Mouse (Mus musculus): ENCODE data around the gene Car12.
"Not testable (repeated sequence)": the region's sequence is repeated elsewhere in the genome, so short reads cannot be mapped to it uniquely, and the experiment has no call there.

Gene Car12

DNA sequence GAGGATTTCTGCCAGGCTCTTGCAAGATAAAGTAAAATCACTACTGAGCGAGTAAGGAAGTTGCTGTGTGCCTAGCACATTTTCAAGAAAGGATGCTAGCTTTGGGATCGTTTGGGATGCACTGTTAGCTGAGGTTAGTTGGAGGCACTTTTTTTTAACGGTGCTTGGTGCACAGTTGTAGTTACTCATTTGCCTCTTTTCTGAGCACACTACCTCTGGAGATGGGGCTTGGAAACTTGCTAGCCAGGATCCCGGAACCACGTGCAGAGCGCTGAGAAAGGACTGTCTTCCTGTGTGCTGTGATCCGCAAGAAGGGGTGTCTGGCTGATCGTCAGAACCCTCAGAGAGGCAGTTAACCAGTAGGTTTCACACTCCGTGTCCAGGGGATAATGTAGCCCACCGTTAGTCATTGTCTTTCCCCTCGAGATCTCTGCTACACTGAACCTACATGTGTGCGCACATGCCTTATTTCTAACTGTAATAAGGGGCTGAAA lies 583 bp downstream of the Car12 start:
- DNase-seq: no peak

DNA sequence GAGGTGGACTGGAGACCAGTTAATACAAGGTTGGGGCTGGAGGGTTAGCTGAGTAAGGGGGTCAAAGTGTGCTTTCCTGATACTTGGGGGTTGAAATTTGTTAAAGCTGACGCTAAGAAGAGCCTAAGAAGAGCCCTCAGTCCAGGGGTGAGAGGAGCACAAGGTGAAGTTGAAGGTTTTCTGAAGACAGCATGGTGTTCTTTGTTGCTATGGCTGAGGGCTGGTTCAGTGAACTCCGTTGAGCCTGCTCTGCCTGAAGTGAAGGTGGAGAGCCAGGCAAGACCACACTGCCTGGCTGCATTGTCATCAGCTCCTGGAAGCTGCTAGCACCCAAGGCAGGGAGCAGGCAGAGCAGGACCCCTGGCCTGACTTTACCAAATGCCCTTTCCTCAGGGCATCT lies 1.9 kb downstream of the Car12 start:
- peak; percentile 15 for DNase-seq

DNA sequence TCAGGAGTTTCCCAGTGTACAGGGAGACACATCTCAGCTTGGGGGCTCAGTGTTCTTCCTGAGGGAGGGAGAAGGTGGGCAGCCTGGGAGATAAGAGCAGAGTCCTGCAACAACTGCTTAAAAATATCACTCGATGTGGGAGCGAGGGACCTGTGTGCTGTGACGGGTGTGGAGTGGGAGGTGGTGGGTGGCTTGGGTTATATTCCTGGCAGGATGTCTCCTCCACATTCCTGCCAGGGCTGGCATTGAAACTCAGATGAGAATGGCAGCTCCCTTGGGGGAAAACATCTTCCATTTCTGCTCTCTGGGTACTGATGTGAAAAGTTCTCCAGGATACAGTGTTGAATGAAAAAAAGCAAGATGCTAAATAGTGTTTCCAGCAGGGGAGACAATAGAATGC lies 3.0 kb downstream of the Car12 start:
- DNase-seq: no peak

DNA sequence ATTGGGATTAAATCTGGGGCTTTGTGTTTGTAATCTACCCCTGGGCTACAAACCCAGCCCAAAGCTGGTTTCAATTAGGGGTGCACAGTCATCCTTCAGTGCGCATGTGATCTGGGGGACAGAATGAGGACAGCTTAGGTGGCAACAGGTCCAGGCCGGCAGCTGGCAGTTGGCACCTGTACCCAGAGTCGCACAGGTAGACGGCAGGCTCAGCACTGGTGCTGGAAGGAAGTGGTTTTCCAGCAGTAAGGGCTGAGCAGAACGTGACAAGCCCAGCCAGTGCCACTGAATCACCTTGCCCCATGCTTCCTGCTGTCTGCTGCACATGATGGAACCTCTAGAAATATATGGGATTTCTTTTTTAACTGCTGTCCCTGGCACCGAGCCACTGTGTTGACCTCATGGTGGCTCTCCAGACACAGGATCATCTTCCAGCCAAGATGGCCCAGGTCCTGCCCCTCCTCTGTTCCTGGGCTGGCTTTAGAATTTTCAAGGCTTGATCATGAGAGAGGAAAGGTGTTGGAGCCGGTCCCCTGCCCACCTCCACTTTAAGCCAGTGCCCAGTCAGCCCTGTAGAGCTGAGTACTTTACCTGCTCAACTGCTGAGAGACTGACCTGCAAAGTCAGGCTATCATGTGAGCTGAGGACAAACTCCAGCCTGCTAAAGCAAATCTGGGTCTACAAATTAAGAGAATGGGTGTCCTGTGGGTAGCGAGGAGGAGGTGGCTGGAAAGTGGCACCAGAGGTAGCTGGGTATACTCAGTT lies 7.4 kb downstream of the Car12 start:
- DNase-seq: no peak

DNA sequence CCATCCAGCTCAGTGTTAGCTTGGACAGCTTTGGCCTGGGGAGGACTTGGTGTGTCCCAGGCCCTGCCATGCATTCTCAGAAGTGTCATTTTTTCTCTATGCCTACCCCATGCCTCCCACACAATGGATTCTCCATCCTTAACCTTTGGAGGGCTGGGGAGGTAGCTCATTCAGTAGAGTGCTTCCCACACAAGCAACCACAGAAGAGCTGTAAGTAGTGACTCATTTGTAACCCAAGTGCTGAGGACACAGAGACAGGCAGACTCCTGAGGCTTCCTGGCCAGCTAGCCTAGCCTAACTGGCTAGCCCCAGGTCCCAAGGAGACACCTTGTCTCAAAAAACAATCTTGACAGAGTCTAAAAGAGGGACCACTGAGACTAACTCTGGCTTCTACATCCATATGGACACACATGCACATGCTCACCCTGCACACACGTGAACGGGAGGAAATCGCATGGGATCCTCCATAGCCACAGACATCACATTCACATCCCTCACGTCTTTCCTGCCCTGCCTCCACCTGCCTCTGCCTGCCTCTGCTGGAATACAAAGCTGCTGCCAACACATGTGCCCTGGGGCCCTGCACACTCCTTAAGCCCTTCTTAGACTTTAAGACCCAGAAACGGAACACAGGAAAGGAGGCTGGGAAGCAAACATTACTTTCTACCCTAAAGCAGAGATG lies 8.8 kb downstream of the Car12 start:
- no peak for DNase-seq

DNA sequence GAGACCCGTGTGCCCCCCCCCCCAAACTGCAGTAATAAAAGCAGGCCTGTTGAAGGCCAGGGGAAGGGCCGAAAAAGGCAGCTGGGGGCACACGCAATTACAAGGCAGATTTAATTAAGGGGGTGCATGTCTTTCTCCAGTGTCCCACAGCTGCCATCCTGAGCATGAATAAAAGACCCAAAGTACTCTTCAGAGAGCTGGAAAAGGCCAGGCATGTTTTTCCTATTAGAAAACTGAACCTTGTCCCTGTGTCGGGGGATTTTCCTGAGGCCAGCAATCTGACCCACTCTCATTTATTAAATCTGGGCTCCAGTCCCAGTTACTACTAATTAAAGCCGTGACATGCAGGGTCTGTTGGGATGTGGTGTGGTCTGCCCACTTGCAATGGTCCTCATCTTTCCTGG lies 9.4 kb downstream of the Car12 start:
- DNase-seq: no peak

DNA sequence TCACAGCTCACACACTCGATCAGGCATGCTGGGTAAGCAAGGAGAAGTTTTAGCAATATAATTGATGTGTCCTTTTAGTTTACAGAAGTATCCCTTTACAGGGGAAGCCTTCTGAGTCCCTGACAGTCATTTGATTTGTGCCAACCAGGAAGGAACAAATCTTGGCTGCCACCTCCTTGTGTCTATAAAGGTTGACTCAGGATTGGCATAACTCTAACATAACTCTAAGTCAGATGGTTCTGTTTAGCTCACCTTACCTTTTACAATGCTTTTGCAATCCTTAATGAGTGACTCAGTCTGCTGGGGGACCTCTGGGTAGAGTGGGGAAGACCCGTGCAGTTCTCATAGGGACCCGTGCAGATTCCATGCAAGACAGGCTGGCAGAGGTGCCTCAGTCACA lies 12.1 kb downstream of the Car12 start:
- DNase-seq: no peak

DNA sequence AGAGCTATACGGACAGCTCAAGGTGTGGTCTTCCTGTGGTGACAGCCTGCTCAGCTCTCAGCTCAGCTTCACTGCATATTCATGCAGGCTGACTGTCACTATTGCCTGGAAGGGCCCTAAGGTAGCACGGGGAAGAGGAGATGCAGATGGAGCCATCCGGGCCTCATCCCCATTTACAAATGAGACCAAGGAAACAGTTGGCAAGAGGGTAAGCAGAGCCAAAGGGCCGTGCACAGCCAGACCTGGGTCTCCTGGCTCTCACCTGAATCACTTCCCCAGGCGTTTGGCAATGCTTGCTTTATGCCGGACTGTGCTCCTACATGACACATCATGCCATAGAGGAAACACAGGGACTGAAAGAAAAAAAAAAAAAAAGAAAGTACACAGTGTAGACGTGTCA lies 13.8 kb downstream of the Car12 start:
- DNase-seq: peak; percentile 81

DNA sequence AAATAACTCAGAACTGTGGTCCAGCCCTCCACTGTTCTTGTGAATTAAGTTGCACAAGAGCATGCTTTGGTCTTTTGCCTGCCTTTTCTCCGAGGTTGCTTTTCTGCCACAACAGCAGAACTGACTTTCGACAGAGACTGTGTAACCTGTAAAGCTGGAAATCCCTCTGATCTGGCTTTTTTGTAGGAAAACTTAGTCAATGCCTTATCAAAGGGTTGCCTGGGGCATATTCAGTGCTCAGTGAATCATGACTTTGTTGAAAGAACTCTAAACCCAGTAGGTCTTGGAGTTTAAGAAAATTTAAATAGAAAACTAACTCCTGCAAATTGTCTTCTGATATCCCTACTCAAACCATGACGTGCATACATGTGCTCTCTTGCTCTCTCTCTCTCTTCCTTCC lies 17.1 kb downstream of the Car12 start:
- no peak for DNase-seq

DNA sequence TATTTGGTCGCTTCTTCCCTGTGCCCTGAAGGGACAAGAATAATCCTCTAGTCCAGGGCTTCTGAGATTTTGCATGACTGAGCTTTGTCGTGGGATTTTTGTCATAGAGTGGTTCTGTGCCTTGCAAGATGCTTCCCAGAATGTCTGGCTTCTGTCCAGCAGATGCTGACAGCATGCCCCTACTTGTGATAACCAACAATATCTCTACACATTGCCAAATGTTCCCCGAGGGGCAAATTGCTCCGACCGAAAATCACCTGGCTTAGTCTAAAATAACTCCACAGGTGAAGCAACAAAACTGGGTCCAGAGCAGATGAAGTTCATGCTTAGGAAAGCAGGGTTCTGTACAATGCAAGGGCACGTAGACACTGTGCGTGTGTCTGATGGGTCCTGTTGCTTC lies 17.8 kb downstream of the Car12 start:
- DNase-seq: no peak

DNA sequence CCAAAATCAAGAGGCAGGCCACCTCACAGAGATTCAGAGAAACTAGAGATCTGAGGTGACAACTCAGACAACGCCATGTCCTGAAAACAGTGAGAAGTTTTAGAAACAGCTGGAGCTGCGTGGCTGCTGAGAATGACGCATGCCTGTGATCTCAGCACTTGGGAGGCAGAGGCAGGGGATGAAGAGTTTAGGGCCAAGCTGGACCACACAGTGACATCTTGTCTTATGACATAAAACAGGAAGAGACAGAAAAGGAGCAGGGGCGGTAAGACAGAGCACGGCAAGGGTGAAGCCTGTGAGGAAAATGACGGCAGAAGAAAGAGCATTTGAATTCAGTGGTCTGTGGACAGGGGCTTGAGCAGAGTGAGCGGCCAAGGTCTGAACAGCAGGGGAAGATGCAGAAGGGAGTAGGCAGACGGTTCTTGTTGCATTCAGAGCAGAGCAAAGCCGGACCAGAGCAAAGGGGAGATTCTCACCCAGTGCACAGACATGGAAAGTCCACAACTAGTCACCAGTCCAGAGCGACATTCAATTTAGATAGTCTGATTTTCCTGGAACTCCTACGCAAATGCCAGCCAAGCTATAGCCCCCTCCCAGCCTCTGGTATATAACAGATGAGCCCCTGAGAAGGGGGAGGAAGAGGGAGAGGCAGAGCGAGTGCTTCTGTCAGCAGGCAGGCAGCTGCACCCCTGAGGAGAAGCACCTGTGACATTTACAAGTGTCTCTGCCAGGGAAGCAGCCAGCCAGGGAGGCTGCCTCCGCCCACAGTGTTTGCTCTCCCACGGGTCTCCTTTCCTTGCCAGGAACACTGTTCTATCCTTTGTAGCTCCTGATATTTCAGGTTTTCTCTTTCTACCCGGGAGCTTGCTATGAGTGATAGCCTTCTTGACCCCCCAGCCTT lies 19.6 kb downstream of the Car12 start:
- peak; percentile 95 for DNase-seq

DNA sequence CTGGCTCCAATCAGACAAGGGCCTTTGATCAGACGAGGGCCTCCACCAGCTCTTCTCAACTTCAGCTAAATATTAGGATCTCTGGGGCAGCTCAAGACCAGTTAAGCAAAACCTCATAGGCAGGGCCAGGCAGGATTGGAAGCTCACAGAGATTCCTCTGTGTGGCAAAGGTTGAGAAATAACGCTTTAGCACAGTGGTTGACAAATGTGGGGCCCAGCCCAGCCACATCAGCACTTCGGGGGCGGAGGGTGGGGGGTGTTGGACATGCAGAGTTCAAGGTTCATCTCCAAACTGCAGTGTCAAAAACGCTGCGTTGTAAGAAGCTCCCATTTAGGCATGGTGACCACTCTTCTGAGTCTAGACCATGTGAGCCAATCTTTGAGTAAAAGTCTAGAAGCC lies 21.1 kb downstream of the Car12 start:
- DNase-seq: no peak

DNA sequence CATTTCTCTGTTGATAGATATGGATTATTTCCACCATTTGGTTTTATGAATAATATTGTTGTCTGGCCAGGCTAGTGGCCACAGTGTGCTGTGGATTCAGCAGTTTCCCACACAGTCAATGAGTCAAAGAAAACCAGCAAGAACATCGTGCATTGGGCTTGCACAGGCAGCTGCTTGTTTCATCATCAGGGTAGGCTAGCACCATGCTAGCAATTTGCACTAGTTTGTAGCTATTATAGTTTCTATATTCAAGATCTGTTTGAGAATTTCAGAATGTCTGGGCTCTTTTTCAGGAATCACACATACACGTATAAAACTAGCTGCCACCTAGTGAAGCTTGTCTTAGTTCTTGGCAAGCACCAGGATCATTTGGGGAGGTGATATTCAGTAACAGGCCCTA lies 21.6 kb downstream of the Car12 start:
- no peak for DNase-seq

DNA sequence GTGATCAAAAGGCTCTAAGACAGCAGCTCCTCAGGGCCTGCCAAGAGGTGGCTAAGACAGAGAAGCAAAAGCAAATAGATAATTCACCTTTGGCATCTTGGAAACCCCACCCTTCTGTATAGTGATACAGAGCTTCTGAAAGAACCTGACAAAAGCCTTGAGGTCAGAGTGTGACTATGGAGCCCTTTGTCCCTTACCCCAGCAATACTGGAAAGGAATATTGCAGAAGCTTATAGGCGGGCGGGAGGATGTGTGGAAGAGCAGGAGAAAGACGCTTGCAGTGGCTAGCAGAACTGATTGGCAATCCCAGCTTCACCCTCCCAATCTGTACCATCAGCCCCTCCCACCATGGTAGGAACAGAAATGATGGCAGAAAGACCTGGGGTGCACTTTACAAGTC lies 22.5 kb downstream of the Car12 start:
- DNase-seq: no peak

DNA sequence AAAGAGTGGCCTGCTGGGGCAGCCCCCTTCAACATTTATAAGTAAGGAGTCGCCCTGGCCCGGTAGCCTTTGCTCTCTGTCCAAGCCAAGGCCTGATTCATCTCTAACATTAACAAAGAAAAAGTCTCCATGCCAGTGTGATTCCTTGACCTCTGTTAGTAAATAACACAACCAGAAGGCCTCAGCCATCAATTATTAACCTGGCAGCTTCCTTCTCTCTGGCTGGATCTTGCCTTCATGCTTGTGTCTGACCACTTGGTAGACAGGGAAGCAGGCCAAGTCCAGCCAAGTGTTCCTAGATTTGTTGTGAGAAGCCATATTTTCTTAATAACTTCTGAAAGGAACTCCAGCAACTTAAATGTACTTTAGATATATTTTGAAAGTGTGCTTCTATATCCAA lies 23.1 kb downstream of the Car12 start:
- no peak for DNase-seq

DNA sequence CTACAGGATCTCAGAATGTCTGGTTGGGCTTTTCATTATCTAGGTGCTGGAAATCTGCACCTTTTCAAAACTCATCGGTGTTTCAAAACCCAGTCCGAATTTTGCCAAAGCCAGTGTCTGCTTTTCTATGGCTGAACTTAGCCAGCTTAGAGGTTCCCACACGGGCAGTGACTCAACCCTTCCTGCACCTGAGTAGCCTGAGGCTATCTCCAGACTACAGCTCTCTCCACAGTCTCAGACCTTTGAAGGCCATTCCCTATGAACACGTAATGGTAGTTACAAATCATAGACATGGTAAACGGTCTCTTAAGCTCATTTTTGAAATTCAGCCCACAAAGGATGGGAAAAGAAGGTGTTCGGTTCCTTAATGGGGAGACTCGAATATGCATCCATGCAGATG lies 26.0 kb downstream of the Car12 start:
- DNase-seq: no peak

DNA sequence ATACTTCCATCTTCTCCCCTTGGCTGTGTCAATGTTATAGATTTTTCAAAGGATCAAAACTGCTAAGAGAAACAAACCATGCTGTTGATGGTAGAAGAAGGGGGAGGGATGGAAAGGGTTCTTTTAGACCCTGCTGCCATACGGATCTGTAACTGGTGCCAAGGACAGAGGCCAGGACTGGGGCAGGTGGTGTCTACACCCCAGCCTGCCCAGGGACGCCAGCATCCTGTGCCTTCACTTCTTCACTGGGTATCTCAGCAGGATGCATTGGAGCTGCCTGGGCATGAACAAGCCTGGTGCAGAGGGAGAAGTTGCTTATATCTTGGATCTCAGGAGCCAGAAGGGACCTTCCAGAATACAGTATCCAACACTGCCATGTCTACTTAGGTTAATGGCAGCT lies 31.0 kb downstream of the Car12 start:
- DNase-seq: peak; percentile 66

DNA sequence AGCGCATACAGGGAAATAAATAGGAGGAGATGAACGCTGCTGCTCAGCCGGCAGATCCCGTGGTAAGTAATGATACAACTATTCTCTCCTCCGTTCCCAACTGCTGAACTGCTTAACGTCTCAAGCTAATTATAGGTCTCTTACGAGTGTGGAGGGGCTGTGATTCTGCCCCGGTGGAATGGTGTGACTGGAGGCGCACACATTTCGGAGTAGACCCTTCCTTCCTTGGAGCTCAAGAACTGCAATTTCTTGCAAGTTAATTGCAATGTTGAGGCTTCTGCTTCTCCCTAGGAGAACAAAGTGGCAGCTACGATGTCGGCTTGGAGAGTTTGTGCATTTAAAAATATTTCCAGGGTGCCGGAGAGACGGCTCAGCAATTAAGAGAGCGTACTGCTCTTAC lies 34.9 kb downstream of the Car12 start:
- DNase-seq: no peak

DNA sequence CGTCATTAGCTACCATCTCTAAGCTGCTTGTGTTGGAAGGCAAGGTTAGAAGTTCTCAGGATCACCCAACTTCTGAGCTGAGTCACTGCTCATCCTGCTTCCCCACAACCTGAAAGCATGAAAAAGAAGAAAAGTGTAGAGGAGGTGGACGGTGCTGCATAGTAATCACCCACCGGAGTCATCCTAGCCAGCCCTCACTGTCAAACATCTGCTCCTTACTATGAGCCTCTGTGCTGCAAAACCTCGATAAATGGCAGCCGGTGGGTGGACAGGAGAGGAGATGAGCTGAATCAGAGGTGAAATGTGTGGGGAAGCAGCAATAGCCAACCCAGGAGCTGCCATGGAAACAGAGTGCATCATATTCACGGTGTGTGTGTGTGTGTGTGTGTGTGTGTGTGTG lies 39.4 kb downstream of the Car12 start:
- no peak for DNase-seq

DNA sequence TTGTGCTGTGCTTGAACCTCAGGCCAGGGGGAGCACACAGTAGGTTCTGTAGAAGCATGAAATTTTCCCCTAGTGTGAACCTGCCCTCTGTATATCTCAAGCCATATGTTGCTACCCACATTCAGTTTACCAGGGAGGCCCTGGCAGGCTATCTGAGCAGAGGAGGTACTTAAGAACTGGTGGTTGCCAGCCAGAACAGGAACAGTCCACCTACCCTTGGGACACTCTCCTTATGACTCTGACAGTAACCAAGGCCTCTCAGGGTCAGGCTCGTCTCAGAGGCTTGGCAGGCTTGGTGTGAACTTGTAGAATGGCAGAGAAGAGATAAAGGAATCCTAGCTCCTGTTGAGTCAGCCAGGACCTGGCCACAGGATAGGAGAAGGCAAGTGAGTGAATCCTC lies 47.5 kb downstream of the Car12 start:
- no peak for DNase-seq

DNA sequence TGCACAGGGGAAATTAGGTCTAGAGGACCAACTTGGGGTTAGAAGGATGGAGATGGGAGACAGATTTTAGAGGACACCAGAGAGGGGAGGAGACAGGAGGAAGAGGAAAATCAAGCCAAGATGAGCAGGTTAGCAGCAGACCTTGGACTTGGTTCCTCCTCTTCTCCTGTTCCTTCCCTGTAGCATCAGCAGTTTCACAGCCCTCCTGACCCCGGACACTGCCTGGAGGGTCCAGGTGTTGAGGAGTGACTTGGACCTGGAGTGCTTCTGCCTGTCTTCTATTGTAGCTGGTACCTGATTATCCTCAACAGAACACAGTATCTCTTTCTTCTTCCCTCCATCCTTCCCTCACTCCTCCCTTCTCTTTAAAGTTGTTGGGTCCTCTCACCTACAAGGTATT lies 55.2 kb downstream of the Car12 start:
- no peak for DNase-seq

DNA sequence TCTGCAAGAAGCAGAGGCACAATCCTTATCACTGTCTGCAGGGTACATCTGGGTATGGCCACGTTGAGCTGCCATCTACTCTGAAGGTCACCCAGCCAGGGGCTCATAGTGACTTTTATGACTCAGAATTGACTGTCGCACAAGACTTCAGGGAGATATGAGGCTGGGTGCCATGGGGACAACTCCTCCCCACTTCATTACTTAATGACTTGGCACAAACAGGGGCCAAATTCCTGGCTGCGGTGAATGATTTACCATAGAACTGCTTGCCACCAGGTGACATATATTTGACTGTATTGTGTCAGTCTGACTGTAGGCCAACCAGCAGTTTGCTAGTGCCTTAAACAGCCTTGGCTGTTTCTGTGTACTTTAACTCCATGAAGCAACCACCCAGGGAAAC lies 55.8 kb downstream of the Car12 start:
- no peak for DNase-seq

DNA sequence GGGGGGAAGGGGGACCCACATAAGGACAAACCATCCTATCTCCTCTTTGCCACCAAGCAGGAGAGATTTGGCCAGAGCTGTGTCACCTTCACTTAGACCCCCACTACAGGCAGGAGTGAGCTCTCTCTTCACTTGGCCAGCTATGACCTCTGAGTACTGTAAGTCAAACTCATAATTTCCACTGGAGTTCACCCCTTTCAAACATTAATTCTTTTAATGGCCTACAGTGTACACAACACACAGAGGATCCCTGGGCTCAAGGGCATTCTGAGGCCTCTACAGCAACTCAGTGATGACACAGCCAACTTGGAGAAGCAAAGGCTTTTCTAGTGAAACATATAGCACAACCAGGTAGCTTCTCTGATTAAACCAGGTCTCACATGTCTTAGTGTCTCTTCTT lies 57.2 kb downstream of the Car12 start:
- no peak for DNase-seq

DNA sequence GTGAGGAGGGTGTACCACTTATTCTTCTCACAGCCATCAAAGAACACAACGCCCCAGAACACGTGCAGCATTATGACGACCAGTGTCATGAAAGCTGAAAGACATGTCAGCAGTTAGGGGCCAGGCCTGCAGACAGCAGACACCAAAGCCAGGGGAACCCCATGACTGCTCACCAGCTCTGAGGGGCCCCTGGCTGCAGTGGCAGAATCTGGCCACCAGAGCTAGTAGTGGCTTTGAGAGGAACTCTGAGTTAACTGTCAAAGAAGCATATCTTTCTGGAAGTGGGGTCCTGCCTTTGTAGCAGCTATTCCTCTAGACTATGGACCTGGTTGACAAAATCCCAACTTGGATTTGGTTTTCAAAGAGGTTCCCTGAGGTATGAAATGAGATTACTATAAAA lies 71.1 kb downstream of the Car12 start:
- not testable (repeated sequence) for DNase-seq

Measured in cerebellum, adult 9-11 months (tissue).